Mouse (Mus musculus) cerebellum, adult 11 months (tissue): ENCODE results near the gene Gm47985.

Source experiments
- DNase-seq: peaks from one replicate; pipeline ENCODE4 v3.0.0; 2022

Gene Gm47985

GRCm38 (mm10) chr1:151224536-151224935, 42.2 kb downstream of the Gm47985 start:
- no peak for DNase-seq

- DNase-seq, result no peak
These were observed 45.2 kb downstream of the Gm47985 start for GRCm38 (mm10) chr1:151227506-151227905.

GRCm38 (mm10) chr1:151228320-151228989, 46.1 kb downstream of the Gm47985 start:
- no peak for DNase-seq

- DNase-seq, result no peak
These were observed 50.0 kb downstream of the Gm47985 start for GRCm38 (mm10) chr1:151232346-151232745.

GRCm38 (mm10) chr1:151233756-151234155, 51.4 kb downstream of the Gm47985 start:
- DNase-seq, result no peak
